Mouse (Mus musculus): Measurements from ENCODE around the gene C1qtnf5. TPM values are rescaled to one million over a fixed set of nuclear protein-coding genes. Genes with fewer than 3 reads are reported as not detected.

Gene C1qtnf5
- polyA plus RNA-seq, 1 experiment: 29.1 TPM

GRCm38 (mm10) chr9:44075996-44076763, 30.9 kb upstream of the C1qtnf5 start:
- H3K27ac ChIP-seq (ENCODE audit: insufficient read depth, low read length): peak overlapping the region; percentile 22; the same call in 1 of the 2 replicates
- 69% methylated on average over 16 of the region's 16 CpGs for WGBS
- DNase-seq: peak in 1 of 2 experiments; percentile 18
- peaks cover 70% of the 10 kb centered on the region for H3K4me1 ChIP-seq (ENCODE audit: control insufficient read depth, insufficient read depth, low read length)
- no peak overlapping the region for H3K4me3 ChIP-seq (replicated peaks; ENCODE audit: insufficient read depth, low read depth, low read length)
- H3K27me3 ChIP-seq (ENCODE audit: control insufficient read depth, insufficient read depth, low read length): no peaks in the 10 kb centered on the region
- no peak for TF ChIP-seq CTCF (IDR thresholded peaks at IDR 0.05; ENCODE audit: borderline replicate concordance, insufficient read depth, low read depth, low read length)
- TF ChIP-seq POLR2A (IDR thresholded peaks at IDR 0.05; ENCODE audit: borderline replicate concordance, insufficient read depth, low read length): no peak

- Histone ChIP-seq H3K27me3 (ENCODE audit: control insufficient read depth, insufficient read depth, low read length) (no peaks in the 10 kb centered on the region), H3K27ac (ENCODE audit: insufficient read depth, low read length) (no peak overlapping the region), H3K4me3 (replicated peaks; ENCODE audit: insufficient read depth, low read depth, low read length) (no peak overlapping the region), H3K4me1 (ENCODE audit: control insufficient read depth, insufficient read depth, low read length) (peaks cover 67% of the 10 kb centered on the region)
- TF ChIP-seq CTCF (IDR thresholded peaks at IDR 0.05; ENCODE audit: borderline replicate concordance, insufficient read depth, low read depth, low read length): peak; percentile 69; the same call in 1 of the 2 replicates
- TF ChIP-seq POLR2A (IDR thresholded peaks at IDR 0.05; ENCODE audit: borderline replicate concordance, insufficient read depth, low read length): no peak
- DNase-seq: peak; percentile 68 to 76
- WGBS: 13% methylated on average over 5 of the region's 5 CpGs
Observed at GRCm38 (mm10) chr9:44076764-44077120, 30.3 kb upstream of the C1qtnf5 start.

- Histone ChIP-seq H3K4me1 (ENCODE audit: control insufficient read depth, insufficient read depth, low read length) (peaks cover 64% of the 10 kb centered on the region), H3K27ac (ENCODE audit: insufficient read depth, low read length) (peak overlapping the region; percentile 70), H3K27me3 (ENCODE audit: control insufficient read depth, insufficient read depth, low read length) (no peaks in the 10 kb centered on the region), H3K4me3 (replicated peaks; ENCODE audit: insufficient read depth, low read depth, low read length) (no peak overlapping the region)
- TF ChIP-seq CTCF (IDR thresholded peaks at IDR 0.05; ENCODE audit: borderline replicate concordance, insufficient read depth, low read depth, low read length): no peak
- TF ChIP-seq POLR2A (IDR thresholded peaks at IDR 0.05; ENCODE audit: borderline replicate concordance, insufficient read depth, low read length): no peak
- peak in 1 of 2 experiments; percentile 15 for DNase-seq
- WGBS: 80% methylated on average over 11 of the region's 11 CpGs
Observed at GRCm38 (mm10) chr9:44077266-44077910, 29.7 kb upstream of the C1qtnf5 start.

GRCm38 (mm10) chr9:44078136-44078797, 28.8 kb upstream of the C1qtnf5 start:
- Histone ChIP-seq H3K27ac (ENCODE audit: insufficient read depth, low read length) (peak overlapping the region; percentile 70), H3K4me3 (replicated peaks; ENCODE audit: insufficient read depth, low read depth, low read length) (peak overlapping the region; percentile 12), H3K4me1 (ENCODE audit: control insufficient read depth, insufficient read depth, low read length) (peaks cover 57% of the 10 kb centered on the region), H3K27me3 (ENCODE audit: control insufficient read depth, insufficient read depth, low read length) (no peaks in the 10 kb centered on the region)
- TF ChIP-seq CTCF (IDR thresholded peaks at IDR 0.05; ENCODE audit: borderline replicate concordance, insufficient read depth, low read depth, low read length) (no peak), POLR2A (IDR thresholded peaks at IDR 0.05; ENCODE audit: borderline replicate concordance, insufficient read depth, low read length) (no peak)
- WGBS: 43% methylated on average over 10 of the region's 10 CpGs
- DNase-seq: no peak

- no peaks in the 10 kb centered on the region for H3K27me3 ChIP-seq (ENCODE audit: control insufficient read depth, insufficient read depth, low read length)
- peak overlapping the region; percentile 80 for H3K27ac ChIP-seq (ENCODE audit: insufficient read depth, low read length)
- DNase-seq: peak; percentile 92 to 96
- TF ChIP-seq POLR2A (IDR thresholded peaks at IDR 0.05; ENCODE audit: borderline replicate concordance, insufficient read depth, low read length): no peak
- WGBS: 7% methylated on average over 16 of the region's 16 CpGs
- H3K4me1 ChIP-seq (ENCODE audit: control insufficient read depth, insufficient read depth, low read length): peaks cover 58% of the 10 kb centered on the region
- no peak overlapping the region for H3K4me3 ChIP-seq (replicated peaks; ENCODE audit: insufficient read depth, low read depth, low read length)
Observed at GRCm38 (mm10) chr9:44078955-44079756, 27.9 kb upstream of the C1qtnf5 start.

GRCm38 (mm10) chr9:44079997-44080780, 26.9 kb upstream of the C1qtnf5 start:
- Histone ChIP-seq H3K4me3 (replicated peaks; ENCODE audit: insufficient read depth, low read depth, low read length) (no peak overlapping the region), H3K27ac (ENCODE audit: insufficient read depth, low read length) (peak overlapping the region; percentile 80), H3K4me1 (ENCODE audit: control insufficient read depth, insufficient read depth, low read length) (peaks cover 54% of the 10 kb centered on the region), H3K27me3 (ENCODE audit: control insufficient read depth, insufficient read depth, low read length) (no peaks in the 10 kb centered on the region)
- DNase-seq: peak; percentile 19 to 31
- TF ChIP-seq CTCF (IDR thresholded peaks at IDR 0.05; ENCODE audit: borderline replicate concordance, insufficient read depth, low read depth, low read length) (no peak), POLR2A (IDR thresholded peaks at IDR 0.05; ENCODE audit: borderline replicate concordance, insufficient read depth, low read length) (no peak)
- WGBS: 73% methylated on average over 10 of the region's 10 CpGs

Measured in cerebellum, adult 2 months (tissue).